Mouse (Mus musculus) hindbrain, embryonic 13.5 days (tissue): ENCODE data around the gene Traf1. TPM values are rescaled to one million over a fixed set of nuclear protein-coding genes. Genes with fewer than 3 reads are reported as not detected.

Source experiments
- ATAC-seq: fragments of 200-750 bp; cut with Nextera tagmentation; 2 replicates; pipeline ENCODE4 v1.8.0; 2017; ENCODE audit warnings: moderate TSS enrichment; ENCODE audit not compliant: low FRiP score
- H3K27ac ChIP-seq: fragments of 300-500 bp; sonication (generic); 2 replicates; pipeline ENCODE4 v1.5.1; 2015; ENCODE audit warnings: inconsistent platforms, mild to moderate bottlenecking, moderate library complexity
- H3K27me3 ChIP-seq: fragments of 300-500 bp; sonication (generic); 2 replicates; pipeline ENCODE4 v1.6.1; 2015; ENCODE audit warnings: mild to moderate bottlenecking, inconsistent platforms
- H3K36me3 ChIP-seq: fragments of 300-500 bp; sonication (generic); 2 replicates; pipeline ENCODE4 v1.6.1; 2015; ENCODE audit warnings: mild to moderate bottlenecking, inconsistent platforms
- H3K4me1 ChIP-seq: fragments of 300-500 bp; sonication (generic); replicated peaks from 2 replicates; pipeline ENCODE4 v1.6.1; 2015; ENCODE audit warnings: inconsistent platforms
- H3K4me2 ChIP-seq: fragments of 300-500 bp; sonication (generic); 2 replicates; pipeline ENCODE4 v1.6.1; 2015; ENCODE audit warnings: inconsistent platforms, mild to moderate bottlenecking, moderate library complexity
- H3K4me3 ChIP-seq: fragments of 300-500 bp; sonication (generic); 2 replicates; pipeline ENCODE4 v1.5.1; 2015; ENCODE audit warnings: mild to moderate bottlenecking, inconsistent platforms
- H3K9ac ChIP-seq: fragments of 300-500 bp; sonication (generic); 2 replicates; pipeline ENCODE4 v1.6.1; 2015; ENCODE audit warnings: mild to moderate bottlenecking, inconsistent platforms
- H3K9me3 ChIP-seq: fragments of 300-500 bp; sonication (generic); 2 replicates; pipeline ENCODE4 v1.6.1; 2016; ENCODE audit warnings: inconsistent platforms
- WGBS: fragments of 180-500 bp; shearing (Covaris S2); methylation state at CpG from one replicate; pipeline ENCODE4 v1.1.7; 2015; 5-methylcytosine and 5-hydroxymethylcytosine counted together
- polyA plus RNA-seq: library from polyadenylated mRNA; unstranded; fragments of >200 nt; fragmentation: Nextera tagmentation; extraction: Ambion mirVana; gene quantifications from 2 replicates; pipeline ENCODE4 v1.2.1, GENCODE M21; 2015

Traf1 gene
- polyA plus RNA-seq, 1 experiment from 2014 or later, result 0.73 TPM

GRCm38 (mm10) chr2:34904849-34905542 is 56.6 kb downstream of the Traf1 start:
- ATAC-seq, result peak; percentile 97
- Histone ChIP-seq H3K9ac (peak overlapping the region; percentile 65), H3K9me3 (no peaks in the 10 kb centered on the region), H3K27me3 (0 out of 2 replicates have a peak, but pooled peaks cover 5% of the 10 kb centered on the region), H3K27ac (peak overlapping the region; percentile 73), H3K36me3 (no peaks in the 10 kb centered on the region), H3K4me1 (peaks cover 13% of the 10 kb centered on the region), H3K4me3 (peak overlapping the region; percentile 38), H3K4me2 (peak overlapping the region; percentile 53)
- WGBS, result 2% methylated on average over 34 of the region's 34 CpGs

GRCm38 (mm10) chr2:34903652-34904405 is 57.7 kb downstream of the Traf1 start:
- 0 out of 2 replicates have a peak, but pooled peaks cover 5% of the 10 kb centered on the region for H3K27me3 ChIP-seq
- H3K9ac ChIP-seq, result peak overlapping the region; percentile 5; the same call in 1 of the 2 replicates
- no peaks in the 10 kb centered on the region for H3K36me3 ChIP-seq
- no peak for ATAC-seq
- 77% methylated on average over 4 of the region's 4 CpGs for WGBS
- no peaks in the 10 kb centered on the region for H3K9me3 ChIP-seq
- peak overlapping the region; percentile 53 for H3K4me2 ChIP-seq
- H3K27ac ChIP-seq, result peak overlapping the region; percentile 73; the same call in 1 of the 2 replicates
- H3K4me3 ChIP-seq, result peak overlapping the region; percentile 38; the same call in 1 of the 2 replicates
- peaks cover 13% of the 10 kb centered on the region for H3K4me1 ChIP-seq

GRCm38 (mm10) chr2:34903191-34903590 is 58.4 kb downstream of the Traf1 start:
- 0 out of 2 replicates have a peak, but pooled peaks cover 5% of the 10 kb centered on the region for H3K27me3 ChIP-seq
- H3K4me1 ChIP-seq, result peaks cover 13% of the 10 kb centered on the region
- H3K9me3 ChIP-seq, result no peaks in the 10 kb centered on the region
- H3K4me2 ChIP-seq, result no peak overlapping the region
- H3K27ac ChIP-seq, result no peak overlapping the region
- no peak overlapping the region for H3K9ac ChIP-seq
- ATAC-seq, result no peak
- no peak overlapping the region for H3K4me3 ChIP-seq
- no peaks in the 10 kb centered on the region for H3K36me3 ChIP-seq
- 87% methylated on average over 7 of the region's 7 CpGs for WGBS

- H3K9ac ChIP-seq, result no peak overlapping the region
- no peak overlapping the region for H3K27ac ChIP-seq
- H3K4me1 ChIP-seq, result peaks cover 13% of the 10 kb centered on the region
- no peak overlapping the region for H3K4me2 ChIP-seq
- H3K36me3 ChIP-seq, result no peaks in the 10 kb centered on the region
- WGBS, result 87% methylated on average over 6 of the region's 6 CpGs
- H3K9me3 ChIP-seq, result no peaks in the 10 kb centered on the region
- 0 out of 2 replicates have a peak, but pooled peaks cover 5% of the 10 kb centered on the region for H3K27me3 ChIP-seq
- ATAC-seq, result no peak
- H3K4me3 ChIP-seq, result no peak overlapping the region
Observed at GRCm38 (mm10) chr2:34902731-34903130, 58.8 kb downstream of the Traf1 start.

- no peak overlapping the region for H3K9ac ChIP-seq
- no peak overlapping the region for H3K4me2 ChIP-seq
- no peaks in the 10 kb centered on the region for H3K36me3 ChIP-seq
- H3K27me3 ChIP-seq, result 0 out of 2 replicates have a peak, but pooled peaks cover 4% of the 10 kb centered on the region
- no peak for ATAC-seq
- H3K27ac ChIP-seq, result no peak overlapping the region
- H3K4me1 ChIP-seq, result peaks cover 13% of the 10 kb centered on the region
- WGBS, result 75% methylated on average over 4 of the region's 4 CpGs
- no peaks in the 10 kb centered on the region for H3K9me3 ChIP-seq
- no peak overlapping the region for H3K4me3 ChIP-seq
Observed at GRCm38 (mm10) chr2:34901726-34902125, 59.8 kb downstream of the Traf1 start.

- no peak for ATAC-seq
- 80% methylated on average over 1 of the region's 1 CpGs for WGBS
Observed at GRCm38 (mm10) chr2:34900412-34900811, 61.2 kb downstream of the Traf1 start.

GRCm38 (mm10) chr2:34899682-34900081 is 61.9 kb downstream of the Traf1 start:
- peaks cover 12% of the 10 kb centered on the region for H3K4me1 ChIP-seq
- ATAC-seq, result no peak
- 87% methylated on average over 11 of the region's 11 CpGs for WGBS
- H3K27me3 ChIP-seq, result no peaks in the 10 kb centered on the region
- no peaks in the 10 kb centered on the region for H3K9me3 ChIP-seq
- H3K36me3 ChIP-seq, result no peaks in the 10 kb centered on the region
- H3K4me2 ChIP-seq, result no peak overlapping the region
- H3K27ac ChIP-seq, result no peak overlapping the region
- no peak overlapping the region for H3K4me3 ChIP-seq
- no peak overlapping the region for H3K9ac ChIP-seq

More at GRCm38 (mm10) chr2:34900412-34900811, 61.2 kb downstream of the Traf1 start:
- H3K36me3 ChIP-seq, result no peaks in the 10 kb centered on the region
- no peaks in the 10 kb centered on the region for H3K27me3 ChIP-seq
- no peak overlapping the region for H3K4me2 ChIP-seq
- H3K4me3 ChIP-seq, result no peak overlapping the region
- H3K9me3 ChIP-seq, result no peaks in the 10 kb centered on the region
- no peak overlapping the region for H3K9ac ChIP-seq
- no peak overlapping the region for H3K27ac ChIP-seq
- peaks cover 13% of the 10 kb centered on the region for H3K4me1 ChIP-seq

GRCm38 (mm10) chr2:34897820-34898219 is 63.8 kb downstream of the Traf1 start:
- WGBS, result 23% methylated on average over 10 of the region's 10 CpGs
- no peak for ATAC-seq
- Histone ChIP-seq H3K27ac (no peak overlapping the region), H3K27me3 (no peaks in the 10 kb centered on the region), H3K4me3 (no peak overlapping the region), H3K36me3 (no peaks in the 10 kb centered on the region), H3K9me3 (no peaks in the 10 kb centered on the region), H3K9ac (no peak overlapping the region), H3K4me1 (no peaks in the 10 kb centered on the region), H3K4me2 (no peak overlapping the region)

- no peak overlapping the region for H3K4me3 ChIP-seq
- 84% methylated on average over 17 of the region's 17 CpGs for WGBS
- ATAC-seq, result no peak
- H3K9me3 ChIP-seq, result no peaks in the 10 kb centered on the region
- H3K27me3 ChIP-seq, result no peaks in the 10 kb centered on the region
- H3K9ac ChIP-seq, result no peak overlapping the region
- no peaks in the 10 kb centered on the region for H3K4me1 ChIP-seq
- no peak overlapping the region for H3K4me2 ChIP-seq
- H3K36me3 ChIP-seq, result no peaks in the 10 kb centered on the region
- H3K27ac ChIP-seq, result no peak overlapping the region
Observed at GRCm38 (mm10) chr2:34896821-34897460, 64.6 kb downstream of the Traf1 start.

- H3K4me2 ChIP-seq, result no peak overlapping the region
- no peaks in the 10 kb centered on the region for H3K36me3 ChIP-seq
- 82% methylated on average over 19 of the region's 19 CpGs for WGBS
- H3K9ac ChIP-seq, result no peak overlapping the region
- no peak for ATAC-seq
- H3K9me3 ChIP-seq, result no peaks in the 10 kb centered on the region
- H3K27ac ChIP-seq, result no peak overlapping the region
- no peak overlapping the region for H3K4me3 ChIP-seq
- no peaks in the 10 kb centered on the region for H3K27me3 ChIP-seq
- no peaks in the 10 kb centered on the region for H3K4me1 ChIP-seq
Observed at GRCm38 (mm10) chr2:34895503-34896113, 66.0 kb downstream of the Traf1 start.

GRCm38 (mm10) chr2:34893950-34894349 is 67.6 kb downstream of the Traf1 start:
- Histone ChIP-seq H3K27me3 (no peaks in the 10 kb centered on the region), H3K9me3 (no peaks in the 10 kb centered on the region), H3K36me3 (no peaks in the 10 kb centered on the region), H3K4me1 (no peaks in the 10 kb centered on the region), H3K4me2 (no peak overlapping the region), H3K4me3 (no peak overlapping the region), H3K9ac (no peak overlapping the region), H3K27ac (no peak overlapping the region)
- no peak for ATAC-seq
- WGBS, result 78% methylated on average over 5 of the region's 5 CpGs
